10 mouse cellular contexts compared by ENCODE assay signal in genomic region chr11:88516596-88517485, GRCm38 (mm10).
DNase-seq lines count a peak whose midpoint lies in the region; ATAC-seq lines count a peak whose summit lies in the region.
"Had no signal": no experiment of that assay in that cellular context is flagged by ENCODE, and none has a peak within 500 bp of the region (broad histone marks: within the 10 kb centered on the region; RNA-seq: fewer than 3 reads in every experiment).

No protein-coding gene starts in this region.

- peaks cover 53% of the 10 kb centered on the region for H3K4me1 ChIP-seq in kidney, embryonic 16.5 days (ENCODE audit: insufficient read depth, low read length)
- H3K4me1 ChIP-seq in embryonic facial prominence, embryonic 14.5 days (ENCODE audit: control insufficient read depth, insufficient read depth, low read length): peaks cover 24% of the 10 kb centered on the region
- H3K4me1 ChIP-seq in heart, embryonic 16.5 days (ENCODE audit: control insufficient read depth, insufficient read depth, low read length): peaks cover 59% of the 10 kb centered on the region
- peaks cover 53% of the 10 kb centered on the region for H3K4me1 ChIP-seq in midbrain, embryonic 16.5 days (ENCODE audit: control insufficient read depth, insufficient read depth, low read length)

- H3K27me3 ChIP-seq in kidney, embryonic 16.5 days (ENCODE audit: insufficient read depth, low read length): no peaks in the 10 kb centered on the region
- no peaks in the 10 kb centered on the region for H3K27me3 ChIP-seq in embryonic facial prominence, embryonic 14.5 days (replicated peaks; ENCODE audit: control insufficient read depth, insufficient read depth, low read length)
- no peaks in the 10 kb centered on the region for H3K27me3 ChIP-seq in heart, embryonic 16.5 days (ENCODE audit: control insufficient read depth, insufficient read depth, low read length)
- no peaks in the 10 kb centered on the region for H3K27me3 ChIP-seq in midbrain, embryonic 16.5 days (ENCODE audit: control insufficient read depth, insufficient read depth, low read depth, low read length)

- H3K4me3 ChIP-seq in kidney, embryonic 16.5 days (ENCODE audit: low read length): no peak overlapping the region
- no peak overlapping the region for H3K4me3 ChIP-seq in embryonic facial prominence, embryonic 14.5 days (ENCODE audit: low read depth, low read length)
- H3K4me3 ChIP-seq in heart, embryonic 16.5 days (ENCODE audit: low read length): no peak overlapping the region
- H3K4me3 ChIP-seq in midbrain, embryonic 16.5 days (ENCODE audit: low read depth, low read length): no peak overlapping the region

- no peaks in the 10 kb centered on the region for H3K9me3 ChIP-seq in kidney, embryonic 16.5 days (ENCODE audit: low read length)
- no peaks in the 10 kb centered on the region for H3K9me3 ChIP-seq in embryonic facial prominence, embryonic 14.5 days (ENCODE audit: control insufficient read depth, low read length)
- no peaks in the 10 kb centered on the region for H3K9me3 ChIP-seq in heart, embryonic 16.5 days (replicated peaks; ENCODE audit: control insufficient read depth, low read length)
- H3K9me3 ChIP-seq in midbrain, embryonic 16.5 days (replicated peaks; ENCODE audit: control insufficient read depth, low read length, poor library complexity, severe bottlenecking): no peaks in the 10 kb centered on the region

- H3K9ac ChIP-seq in kidney, embryonic 16.5 days (replicated peaks; ENCODE audit: low read length): no peak overlapping the region
- H3K9ac ChIP-seq in embryonic facial prominence, embryonic 14.5 days (ENCODE audit: low read depth, low read length): no peak overlapping the region
- peak overlapping the region; percentile 46 for H3K9ac ChIP-seq in heart, embryonic 16.5 days (ENCODE audit: low read length)
- no peak overlapping the region for H3K9ac ChIP-seq in midbrain, embryonic 16.5 days (ENCODE audit: low read depth, low read length)

- DNase-seq in kidney, postnatal 36 days: no peak
- peak; percentile 62 for DNase-seq in embryonic facial prominence, embryonic 14.5 days (ENCODE audit: low spot score)
- DNase-seq in ovary, postnatal 36 days (ENCODE audit: low spot score): no peak
- DNase-seq in layer of hippocampus, adult 9-11 months: no peak
- DNase-seq: adrenal gland, postnatal 36 days; cerebellum, postnatal 10 days; right cerebral cortex, postnatal 25 days had no signal

- ATAC-seq in kidney, embryonic 16.5 days (ENCODE audit: low FRiP score, low TSS enrichment): no peak
- ATAC-seq in embryonic facial prominence, embryonic 14.5 days (ENCODE audit: low read depth): no peak
- no peak for ATAC-seq in heart, embryonic 16.5 days (replicated peaks; ENCODE audit: extremely low read depth, insufficient read depth, low FRiP score)
- no peak for ATAC-seq in midbrain, embryonic 16.5 days

- no peaks in the 10 kb centered on the region for H3K36me3 ChIP-seq in kidney, embryonic 16.5 days (ENCODE audit: insufficient read depth, low read length)
- no peaks in the 10 kb centered on the region for H3K36me3 ChIP-seq in embryonic facial prominence, embryonic 14.5 days (ENCODE audit: control insufficient read depth, insufficient read depth, low read length)
- no peaks in the 10 kb centered on the region for H3K36me3 ChIP-seq in heart, embryonic 16.5 days (ENCODE audit: control insufficient read depth, insufficient read depth)
- H3K36me3 ChIP-seq in midbrain, embryonic 16.5 days (ENCODE audit: control insufficient read depth, insufficient read depth, low read length): no peaks in the 10 kb centered on the region

- no peak overlapping the region for H3K4me2 ChIP-seq in kidney, embryonic 16.5 days (replicated peaks; ENCODE audit: low read depth, low read length)
- H3K4me2 ChIP-seq in embryonic facial prominence, embryonic 14.5 days (ENCODE audit: low read depth, low read length): no peak overlapping the region
- H3K4me2 ChIP-seq in heart, embryonic 16.5 days (ENCODE audit: low read depth, low read length): peak overlapping the region; percentile 30
- H3K4me2 ChIP-seq in midbrain, embryonic 16.5 days (ENCODE audit: low read length): no peak overlapping the region

- WGBS in kidney, embryonic 16.5 days: 63% methylated on average over 12 of the region's 12 CpGs
- WGBS in embryonic facial prominence, embryonic 14.5 days: 73% methylated on average over 12 of the region's 12 CpGs
- WGBS in heart, embryonic 16.5 days: 45% methylated on average over 12 of the region's 12 CpGs
- WGBS in midbrain, embryonic 16.5 days: 31% methylated on average over 12 of the region's 12 CpGs

- peak overlapping the region; percentile 48 for H3K27ac ChIP-seq in kidney, embryonic 16.5 days (ENCODE audit: low read length)
- peak overlapping the region; percentile 46 for H3K27ac ChIP-seq in embryonic facial prominence, embryonic 14.5 days (replicated peaks; ENCODE audit: low read depth, low read length)
- peak overlapping the region; percentile 90 for H3K27ac ChIP-seq in heart, embryonic 16.5 days (ENCODE audit: low read length)
- H3K27ac ChIP-seq in midbrain, embryonic 16.5 days (ENCODE audit: low read length): peak overlapping the region; percentile 56
